Mouse (Mus musculus): ENCODE data around the gene Cox8a.
A peak's percentile ranks its signal among the peaks of the same experiment; 100 is the strongest.

DNA sequence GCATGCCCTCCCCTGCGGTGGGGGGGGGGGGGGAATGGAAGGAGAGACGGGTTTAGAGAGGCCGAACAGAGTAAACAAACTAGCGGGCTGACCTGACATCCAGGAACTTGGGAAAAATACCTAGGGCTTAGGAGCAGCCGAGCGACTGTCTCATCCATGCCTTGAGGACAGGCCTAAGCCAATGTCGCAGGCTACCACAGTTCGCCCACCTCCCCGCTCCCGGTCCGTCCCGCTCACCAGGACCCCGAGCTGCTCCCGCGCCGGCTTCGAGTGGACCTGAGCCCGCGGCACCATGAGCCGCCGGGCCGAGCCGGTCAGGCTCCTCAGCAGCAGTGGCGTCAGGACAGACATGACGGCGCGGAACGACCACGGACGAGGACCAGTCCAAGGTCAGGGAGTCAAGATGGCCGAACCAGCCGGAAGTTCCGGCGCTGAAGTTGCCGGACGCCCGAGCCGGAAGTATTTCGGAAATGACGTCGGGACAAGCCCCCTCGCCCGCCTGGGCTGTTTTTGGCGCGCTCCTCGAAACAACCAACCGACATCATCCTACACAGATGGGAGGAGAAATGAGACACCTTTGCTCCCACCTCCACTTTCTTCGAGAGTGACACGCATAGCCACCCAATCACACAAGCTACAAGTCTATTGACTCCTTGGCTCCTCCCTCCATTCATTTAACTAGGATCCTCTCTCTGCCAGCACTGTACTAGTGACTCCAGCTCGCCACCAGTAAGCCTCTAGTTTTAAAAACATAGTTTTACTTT lies at the start of gene Cox8a:
- TF ChIP-seq MAZ (IDR thresholded peaks at IDR 0.05; ENCODE audit: low read depth, low read length) (0 out of 2 replicates have a peak, but pooled peaks have one; percentile 41), POLR2A (IDR thresholded peaks at IDR 0.05; ENCODE audit: control insufficient read depth in 1 of 2, insufficient read depth in 1 of 2, low read depth in 1 of 2, low read length in 2 of 2, poor library complexity in 1 of 2) (peak; percentile 42 to 84)

Data from MEL (cell line).